Mouse (Mus musculus) gastrocnemius, adult 2 months (tissue): ENCODE measurements around the gene Shisa7. TPM values are rescaled to one million over a fixed set of nuclear protein-coding genes. Genes with fewer than 3 reads are reported as not detected.

Source experiments
- DNase-seq: peaks from one replicate; pipeline ENCODE4 v3.0.0; 2022
- H3K27ac ChIP-seq: fragments of 200-600 bp; 2 replicates; pipeline ENCODE4 v1.8.1; 2022; ENCODE audit warnings: mild to moderate bottlenecking
- H3K4me3 ChIP-seq: fragments of 200-600 bp; 2 replicates; pipeline ENCODE4 v1.8.1; 2022; ENCODE audit warnings: mild to moderate bottlenecking, moderate library complexity
- CTCF ChIP-seq: fragments of 200-600 bp; IDR thresholded peaks from 2 replicates; pipeline ENCODE4 v1.8.1; 2022; ENCODE audit warnings: antibody characterized with exemption, mild to moderate bottlenecking, moderate library complexity
- intact Hi-C: fragments of 180-260 bp; cut with DNase I; formaldehyde crosslinking; loops from one replicate; pipeline ENCODE4 v1.15.1; 2025
- total RNA-seq, 2 experiments: library from RNA; stranded (reverse); gene quantifications; 2 replicates each; pipeline ENCODE4 v1.2.3; 2021

The Shisa7 gene
- total RNA-seq, 2 experiments from 2014 or later, result not detected

DNA sequence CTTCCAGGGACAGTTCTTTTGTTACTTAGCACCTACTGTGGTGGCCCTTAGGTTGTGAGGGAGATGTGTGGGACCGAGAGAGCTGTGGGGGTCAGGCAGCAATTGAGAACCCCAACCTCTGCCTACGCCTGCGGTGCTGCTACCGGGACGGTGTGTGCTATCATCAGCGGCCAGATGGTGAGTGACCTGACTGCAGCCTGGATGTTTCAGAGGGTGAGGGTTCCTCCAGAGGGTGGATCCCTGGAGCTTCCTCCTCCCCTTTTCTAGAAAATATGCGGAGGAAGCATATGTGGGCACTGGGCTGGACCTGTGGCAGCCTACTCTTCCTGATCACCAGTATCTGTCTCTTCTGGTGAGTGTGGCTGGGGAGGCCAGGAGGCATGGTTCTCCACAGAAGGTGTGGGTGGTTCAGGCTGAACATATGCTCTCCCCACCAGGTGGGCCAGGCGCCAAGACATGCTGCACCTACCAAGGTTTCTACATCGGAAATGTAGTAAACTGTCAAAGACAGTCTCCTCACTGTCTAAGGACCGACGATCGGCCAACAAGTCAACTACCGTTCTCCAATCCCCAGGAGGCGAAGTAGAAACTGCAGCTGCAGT, 60.7 kb downstream of the Shisa7 start:
- Histone ChIP-seq H3K27ac (no peak overlapping the region), H3K4me3 (no peak overlapping the region)
- intact Hi-C loops, result no loop called here
- no peak for TF ChIP-seq CTCF
- DNase-seq, result no peak

GRCm38 (mm10) chr7:4782759-4783158, 61.7 kb downstream of the Shisa7 start, which contains the start of the genes Il11 and Tmem190:
Il11 (minus strand) TSS chr7:4782859.
Tmem190 (plus strand) TSS chr7:4782937.
- no peak within 1 kb of the TSS for H3K27ac ChIP-seq
- no peak within 1 kb of the TSS for H3K4me3 ChIP-seq
- no peak for TF ChIP-seq CTCF
- intact Hi-C loops, result no loop called here
- no peak for DNase-seq

GRCm38 (mm10) chr7:4782130-4782529, 62.4 kb downstream of the Shisa7 start:
- H3K4me3 ChIP-seq, result no peak overlapping the region
- intact Hi-C loops, result no loop called here
- H3K27ac ChIP-seq, result no peak overlapping the region
- TF ChIP-seq CTCF, result no peak
- DNase-seq, result no peak

DNA sequence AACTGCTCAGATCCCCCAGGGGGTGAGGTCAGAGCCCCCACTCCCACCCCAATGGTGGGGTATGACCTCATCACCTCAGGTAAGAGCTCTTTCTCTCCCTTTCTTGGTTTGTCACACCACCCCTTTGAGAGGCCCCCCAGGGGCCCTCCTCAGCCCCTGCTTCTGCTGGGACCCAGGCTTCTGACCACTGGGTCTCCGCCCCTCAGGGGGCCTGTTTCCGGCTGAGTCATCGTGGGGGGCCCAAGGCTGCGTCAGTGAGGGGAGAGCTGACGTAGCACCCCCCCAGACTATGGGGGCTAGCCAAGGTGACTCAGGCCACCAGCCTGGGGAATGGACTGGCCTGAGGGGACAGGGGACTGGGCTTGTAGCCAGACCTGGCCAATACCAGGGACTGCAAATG, 64.6 kb downstream of the Shisa7 start:
- H3K4me3 ChIP-seq, result no peak overlapping the region
- TF ChIP-seq CTCF, result no peak
- no peak for DNase-seq
- no peak overlapping the region for H3K27ac ChIP-seq
- intact Hi-C loops, result no loop called here

DNA sequence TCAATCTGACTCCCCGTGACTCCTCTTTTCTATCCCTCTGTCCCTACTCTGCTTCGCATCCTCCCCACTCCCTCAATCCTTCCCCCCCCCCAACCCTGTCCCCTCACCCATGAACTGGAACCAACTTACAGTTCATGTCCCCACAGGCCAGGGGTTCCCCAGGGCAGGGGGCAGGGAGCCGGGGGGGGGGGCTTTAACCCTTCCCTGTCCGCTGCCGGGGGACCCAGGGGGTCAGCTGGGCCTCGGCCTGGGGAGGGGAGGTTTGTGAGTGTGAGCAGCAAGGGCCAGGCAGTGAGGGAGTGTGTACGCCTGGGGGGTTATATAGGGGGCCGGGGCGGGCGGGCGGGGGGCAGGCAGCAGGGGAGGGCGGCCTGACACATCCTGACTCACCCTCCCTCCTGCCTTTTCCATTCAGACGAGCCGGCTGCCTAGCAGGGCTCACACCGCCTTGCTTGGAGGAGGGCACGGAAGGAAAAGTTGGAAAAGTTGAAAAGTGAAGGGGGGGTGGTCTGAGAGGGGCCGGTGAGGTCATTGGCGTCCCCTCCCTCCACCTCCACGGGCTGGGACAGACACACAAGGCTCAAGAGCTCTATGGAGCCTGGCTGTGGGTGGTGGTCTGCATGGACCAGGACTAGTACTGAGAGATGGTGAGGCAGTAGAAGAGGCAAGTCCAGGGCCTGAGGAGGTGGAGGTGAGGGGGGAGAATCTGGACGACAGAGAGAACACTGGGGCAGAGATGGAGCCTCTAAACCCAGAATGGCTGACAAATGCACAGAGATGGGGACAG, 66.5 kb downstream of the Shisa7 start:
- Histone ChIP-seq H3K27ac (no peak overlapping the region), H3K4me3 (no peak overlapping the region)
- TF ChIP-seq CTCF, result no peak
- DNase-seq, result no peak
- intact Hi-C loops, result no loop called here

- peak overlapping the region; percentile 75 for H3K4me3 ChIP-seq
- no peak for TF ChIP-seq CTCF
Observed at GRCm38 (mm10) chr7:4776861-4777830, 67.3 kb downstream of the Shisa7 start.

DNA sequence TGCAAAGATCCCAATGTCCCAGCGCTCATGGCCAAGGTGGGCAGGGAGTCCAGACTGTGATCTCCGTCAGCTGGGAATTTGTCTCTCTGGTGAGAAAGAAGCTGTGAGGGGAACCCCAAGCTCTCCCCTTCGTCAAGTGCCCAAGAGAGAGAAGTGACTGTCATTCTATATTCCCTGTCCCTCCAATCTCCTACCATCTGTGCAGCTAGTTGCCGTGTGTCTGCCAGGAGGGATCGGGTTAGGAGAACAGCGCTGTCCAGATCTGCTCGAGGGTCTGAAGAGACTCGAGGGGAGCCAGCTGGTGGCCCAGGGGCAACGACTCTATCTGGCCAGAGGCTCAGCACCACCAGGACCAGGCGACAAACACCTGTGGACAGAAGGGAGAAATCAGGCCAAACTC, 68.4 kb downstream of the Shisa7 start:
- no peak for DNase-seq
- intact Hi-C loops, result no loop called here
- H3K4me3 ChIP-seq, result no peak overlapping the region
- no peak for TF ChIP-seq CTCF
- no peak overlapping the region for H3K27ac ChIP-seq

More at GRCm38 (mm10) chr7:4776861-4777830, 67.3 kb downstream of the Shisa7 start:
- intact Hi-C loops, result no loop called here
- DNase-seq, result peak; percentile 72
- peak overlapping the region; percentile 56 for H3K27ac ChIP-seq

Other genes with a start within 250 kb of the Shisa7 start
- gene Ptprh, start 240.7 kb downstream of the Shisa7 start, total RNA-seq, result not detected
- gene Tmem86b, start 213.3 kb downstream of the Shisa7 start, total RNA-seq, result 1 to 10 TPM; 2.6 to 3.3 TPM
- gene Ppp6r1, start 185.7 kb downstream of the Shisa7 start, total RNA-seq, result 10 to 100 TPM; 45.0 to 51.2 TPM
- 10 to 100 TPM; 23.4 to 29.8 TPM for gene Hspbp1, start 159.6 kb downstream of the Shisa7 start, total RNA-seq
- gene Brsk1, start 154.1 kb downstream of the Shisa7 start, total RNA-seq, result under 1 TPM; 0.48 to 0.75 TPM
- under 1 TPM in 1 of 2 experiments, not detected in 1; 0.22 TPM for gene Tmem150b, start 119.4 kb downstream of the Shisa7 start, total RNA-seq
- gene Kmt5c, start 104.6 kb downstream of the Shisa7 start, total RNA-seq, result 10 to 100 TPM in 1 of 2 experiments, 1 to 10 TPM in 1; 8.0 to 11.5 TPM
- gene Cox6b2, start 91.6 kb downstream of the Shisa7 start, total RNA-seq, result under 1 TPM; 0.51 to 0.78 TPM
- not detected for gene Fam71e2, start 73.4 kb downstream of the Shisa7 start, total RNA-seq
- not detected for gene Il11, start 61.8 kb downstream of the Shisa7 start, total RNA-seq
- not detected for gene Tmem190, start 61.8 kb downstream of the Shisa7 start, total RNA-seq
- 10 to 100 TPM in 1 of 2 experiments, 1 to 10 TPM in 1; 8.0 to 10.6 TPM for gene Tmem238, start 55.0 kb downstream of the Shisa7 start, total RNA-seq
- 100 to 1,000 TPM; 483 to 569 TPM for gene Rpl28, start 51.8 kb downstream of the Shisa7 start, total RNA-seq
- gene Ube2s, start 32.1 kb downstream of the Shisa7 start, total RNA-seq, result 10 to 100 TPM; 76.4 to 82.7 TPM
- 1 to 10 TPM; 3.9 TPM for gene Isoc2b, start 25.6 kb upstream of the Shisa7 start, total RNA-seq
- 10 to 100 TPM; 26.4 to 33.5 TPM for gene Isoc2a, start 32.5 kb upstream of the Shisa7 start, total RNA-seq
- under 1 TPM; 0.17 to 0.38 TPM for gene Gm36210, start 61.8 kb upstream of the Shisa7 start, total RNA-seq
- 10 to 100 TPM in 1 of 2 experiments, 1 to 10 TPM in 1; 8.5 to 10.7 TPM for gene Zfp628, start 70.5 kb upstream of the Shisa7 start, total RNA-seq
- gene Nat14, start 77.3 kb upstream of the Shisa7 start, total RNA-seq, result 1 to 10 TPM; 2.7 to 5.9 TPM
- gene Ssc5d, start 81.1 kb upstream of the Shisa7 start, total RNA-seq, result 1 to 10 TPM; 4.3 to 8.7 TPM
- gene Sbk2, start 119.7 kb upstream of the Shisa7 start, total RNA-seq, result 10 to 100 TPM; 36.7 to 77.0 TPM
- gene Sbk3, start 126.5 kb upstream of the Shisa7 start, total RNA-seq, result 1 to 10 TPM in 1 of 2 experiments, under 1 TPM in 1; 0.46 to 5.2 TPM
- gene Zfp579, start 151.5 kb upstream of the Shisa7 start, total RNA-seq, result 1 to 10 TPM; 8.8 to 9.5 TPM
- 10 to 100 TPM in 1 of 2 experiments, 1 to 10 TPM in 1; 6.5 to 10.4 TPM for gene Zfp524, start 169.7 kb upstream of the Shisa7 start, total RNA-seq
- 10 to 100 TPM; 23.2 to 23.3 TPM for gene Fiz1, start 170.0 kb upstream of the Shisa7 start, total RNA-seq
- not detected for gene Gm44973, start 170.8 kb upstream of the Shisa7 start, total RNA-seq
- gene Zfp865, start 175.7 kb upstream of the Shisa7 start, total RNA-seq, result 10 to 100 TPM; 12.9 to 15.6 TPM
- not detected for gene Ccdc106, start 175.9 kb upstream of the Shisa7 start, total RNA-seq
- gene 4632433K11Rik, start 189.4 kb upstream of the Shisa7 start, total RNA-seq, result not detected
- 1 to 10 TPM; 2.8 to 3.9 TPM for gene Zfp784, start 193.8 kb upstream of the Shisa7 start, total RNA-seq
- 1 to 10 TPM; 3.0 to 4.1 TPM for gene Zfp580, start 206.8 kb upstream of the Shisa7 start, total RNA-seq
- 10 to 100 TPM; 50.0 to 51.0 TPM for gene U2af2, start 217.4 kb upstream of the Shisa7 start, total RNA-seq
- 100 to 1,000 TPM; 165 to 171 TPM for gene Epn1, start 235.5 kb upstream of the Shisa7 start, total RNA-seq